Mouse (Mus musculus) limb, embryonic 13.5 days (tissue): ENCODE measurements around the gene Tjap1. TPM values are rescaled to one million over a fixed set of nuclear protein-coding genes. Genes with fewer than 3 reads are reported as not detected.

ENCODE experiments used
- ATAC-seq: fragments of 200-750 bp; cut with Nextera tagmentation; 2 replicates; pipeline ENCODE4 v1.8.0; 2017; ENCODE audit warnings: low read depth, moderate number of reproducible peaks, moderate TSS enrichment; ENCODE audit not compliant: low FRiP score
- H3K27ac ChIP-seq: fragments of 300-500 bp; sonication (generic); 2 replicates; pipeline ENCODE4 v1.5.1; 2015; ENCODE audit warnings: inconsistent platforms, mild to moderate bottlenecking, moderate library complexity
- H3K27me3 ChIP-seq: fragments of 300-500 bp; sonication (generic); 2 replicates; pipeline ENCODE4 v1.6.1; 2015; ENCODE audit warnings: mild to moderate bottlenecking, inconsistent platforms
- H3K36me3 ChIP-seq: fragments of 300-500 bp; sonication (generic); 2 replicates; pipeline ENCODE4 v1.6.1; 2015; ENCODE audit warnings: inconsistent platforms, mild to moderate bottlenecking, moderate library complexity
- H3K4me1 ChIP-seq: fragments of 300-500 bp; sonication (generic); 2 replicates; pipeline ENCODE4 v1.6.1; 2015; ENCODE audit warnings: inconsistent platforms
- H3K4me2 ChIP-seq: fragments of 300-500 bp; sonication (generic); replicated peaks from 2 replicates; pipeline ENCODE4 v1.6.1; 2015; ENCODE audit warnings: inconsistent platforms, mild to moderate bottlenecking, moderate library complexity
- H3K4me3 ChIP-seq: fragments of 300-500 bp; sonication (generic); 2 replicates; pipeline ENCODE4 v1.5.1; 2015; ENCODE audit warnings: moderate library complexity, mild to moderate bottlenecking, inconsistent platforms
- H3K9ac ChIP-seq: fragments of 300-500 bp; sonication (generic); 2 replicates; pipeline ENCODE4 v1.6.1; 2015; ENCODE audit warnings: mild to moderate bottlenecking, inconsistent platforms
- H3K9me3 ChIP-seq: fragments of 300-500 bp; sonication (generic); 2 replicates; pipeline ENCODE4 v1.6.1; 2016; ENCODE audit warnings: inconsistent platforms
- WGBS: fragments of 180-500 bp; shearing (Covaris S2); methylation state at CpG from one replicate; pipeline ENCODE4 v1.1.7; 2015; 5-methylcytosine and 5-hydroxymethylcytosine counted together
- polyA plus RNA-seq: library from polyadenylated mRNA; unstranded; fragments of >200 nt; fragmentation: Nextera tagmentation; extraction: Ambion mirVana; gene quantifications from 2 replicates; pipeline ENCODE4 v1.2.1, GENCODE M21; 2015

The Tjap1 gene
- 61.3 and 68.2 TPM in 2 replicates for polyA plus RNA-seq

DNA sequence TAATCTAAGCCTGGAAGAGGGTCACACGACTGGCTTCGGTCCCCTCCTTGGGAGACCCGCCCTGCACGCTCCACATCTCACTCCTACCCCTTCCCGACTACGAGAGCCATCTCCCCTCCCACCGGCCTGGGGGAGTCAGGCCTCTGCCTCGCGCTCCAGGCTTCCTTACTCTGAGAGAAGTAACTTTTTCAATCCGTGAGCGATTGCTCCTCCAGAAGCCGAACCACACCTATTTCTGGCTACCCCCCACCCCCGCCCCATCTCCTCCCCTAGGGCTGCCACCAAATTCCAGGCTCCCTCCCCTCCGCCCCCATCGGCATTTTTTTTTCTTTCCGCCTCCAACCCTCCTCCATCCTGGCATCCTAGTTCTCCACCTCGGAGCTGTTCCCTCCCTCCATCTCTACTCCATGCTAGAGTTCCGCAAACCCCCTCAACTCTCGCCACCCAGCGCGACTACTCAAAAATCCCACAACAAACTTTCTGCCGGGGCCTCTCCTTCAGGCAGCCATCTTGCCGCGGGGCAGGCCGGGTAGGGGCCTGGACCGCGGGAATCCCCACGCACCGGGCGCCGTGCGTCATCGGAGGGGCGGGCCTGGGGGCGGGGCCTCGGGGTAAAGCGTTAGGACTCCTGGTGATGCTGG, at the start of gene Tjap1:
Gene Tjap1 (minus strand): TSS at position 544 of the 641 bp plus-strand sequence.
- H3K4me3 ChIP-seq = peak within 1 kb of the TSS; percentile 68
- peaks cover 44% of the 10 kb centered on the region for H3K4me1 ChIP-seq
- under 1% methylated on average over 37 of the region's 37 CpGs for WGBS
- peak within 1 kb of the TSS; percentile 88 for H3K4me2 ChIP-seq
- peak; percentile 92 for ATAC-seq
- H3K27me3 ChIP-seq = no peaks in the 10 kb centered on the region
- H3K36me3 ChIP-seq = peaks cover 31% of the 10 kb centered on the region
- H3K9ac ChIP-seq = peak within 1 kb of the TSS; percentile 84
- no peaks in the 10 kb centered on the region for H3K9me3 ChIP-seq
- H3K27ac ChIP-seq = peak within 1 kb of the TSS; percentile 93

DNA sequence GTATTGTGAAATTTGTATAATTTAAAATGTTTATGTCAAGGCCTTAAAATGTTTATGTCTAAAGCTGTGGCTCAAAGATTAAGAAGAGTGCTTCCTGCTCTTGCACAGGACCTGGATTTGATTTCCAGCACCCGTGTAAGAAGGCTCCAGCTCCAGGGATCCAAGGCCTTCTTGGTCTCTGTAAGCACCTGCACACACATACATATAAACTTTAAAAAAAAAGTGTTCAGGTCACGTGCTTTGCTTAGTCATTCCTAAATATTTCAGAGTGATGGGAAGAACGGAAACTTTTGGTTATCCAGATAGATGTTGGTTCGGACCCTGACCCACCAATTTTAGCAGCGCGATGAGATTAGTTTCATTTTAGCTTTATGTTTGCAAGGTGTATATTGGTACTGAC, 45.9 kb upstream of the Tjap1 start:
- H3K9ac ChIP-seq = no peak overlapping the region
- H3K27me3 ChIP-seq = no peaks in the 10 kb centered on the region; the same call in 1 of the 2 replicates
- ATAC-seq = no peak
- H3K27ac ChIP-seq = peak overlapping the region; percentile 90; the same call in 1 of the 2 replicates
- H3K4me1 ChIP-seq = peaks cover 13% of the 10 kb centered on the region
- WGBS = 70% methylated on average over 6 of the region's 6 CpGs
- 0 out of 2 replicates have a peak, but pooled peaks cover 2% of the 10 kb centered on the region for H3K9me3 ChIP-seq
- H3K4me3 ChIP-seq = peak overlapping the region; percentile 76
- H3K4me2 ChIP-seq = peak overlapping the region; percentile 86
- H3K36me3 ChIP-seq = peaks cover 9% of the 10 kb centered on the region

DNA sequence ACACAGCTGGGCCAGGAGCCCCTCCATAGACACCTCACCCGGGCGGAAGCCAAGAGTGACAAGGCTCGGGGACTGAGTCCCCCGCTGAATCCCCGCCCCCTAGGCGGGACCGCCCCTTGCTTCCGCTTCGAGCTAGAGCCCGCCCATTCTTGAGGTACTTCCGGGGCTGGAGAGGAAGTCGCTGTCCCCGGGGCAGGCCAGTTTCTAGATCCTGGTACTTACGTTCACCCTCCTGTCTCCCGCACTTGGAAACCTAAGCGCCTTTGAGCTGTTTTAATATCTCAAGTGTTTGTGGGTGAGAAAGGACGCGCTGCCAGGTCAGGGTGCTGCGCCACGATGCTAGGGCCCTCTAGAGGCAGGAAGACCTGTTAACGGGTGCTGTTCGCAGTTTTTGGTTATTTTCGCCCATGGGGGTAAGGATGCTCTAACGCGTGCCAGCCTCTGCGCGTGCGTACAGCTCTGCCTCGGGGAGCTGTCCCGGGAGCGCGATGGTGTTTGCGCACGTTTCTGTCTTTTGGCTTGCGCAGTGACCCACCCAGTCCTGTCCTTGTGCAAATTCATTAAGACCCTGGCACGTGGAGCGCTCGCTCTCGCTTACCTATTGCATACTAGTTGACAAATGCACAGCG, 45.2 kb upstream of the Tjap1 start, which contains the start of gene Abcc10:
Gene Abcc10 (minus strand): TSS at position 447 of the 629 bp plus-strand sequence.
- WGBS = under 1% methylated on average over 40 of the region's 40 CpGs
- peak; percentile 98 for ATAC-seq
- peak within 1 kb of the TSS; percentile 90 for H3K27ac ChIP-seq
- H3K27me3 ChIP-seq = no peaks in the 10 kb centered on the region; the same call in 1 of the 2 replicates
- no peaks in the 10 kb centered on the region for H3K9me3 ChIP-seq
- peaks cover 16% of the 10 kb centered on the region for H3K36me3 ChIP-seq
- peak within 1 kb of the TSS; percentile 87 for H3K9ac ChIP-seq
- H3K4me2 ChIP-seq = peak within 1 kb of the TSS; percentile 86
- peaks cover 13% of the 10 kb centered on the region for H3K4me1 ChIP-seq
- H3K4me3 ChIP-seq = peak within 1 kb of the TSS; percentile 76

DNA sequence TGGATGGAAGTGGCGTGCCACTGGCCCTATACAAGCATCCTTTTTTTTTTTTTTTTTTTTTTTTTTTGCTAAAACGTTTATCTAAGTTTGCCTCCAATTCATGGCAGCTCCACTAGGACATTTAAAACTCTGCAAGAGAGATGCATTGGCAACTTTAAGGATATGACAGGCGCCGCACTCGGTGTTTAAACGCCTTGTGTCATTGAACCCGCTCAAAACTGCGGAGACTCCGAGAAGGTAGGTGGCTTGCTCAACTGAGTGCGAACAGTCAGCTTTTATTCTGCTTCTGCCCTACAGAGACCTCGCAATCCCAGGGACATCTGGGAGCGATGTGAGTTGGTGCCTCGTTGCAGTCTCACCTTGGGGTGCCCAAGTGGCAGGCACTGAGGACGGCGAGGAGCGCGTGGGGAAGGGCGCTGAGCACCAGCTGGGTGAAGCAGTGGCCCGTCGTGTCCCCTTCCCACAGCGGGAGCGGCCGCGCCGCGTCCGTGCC, 44.6 kb upstream of the Tjap1 start:
- no peak for ATAC-seq
- Histone ChIP-seq H3K27me3 (no peaks in the 10 kb centered on the region; the same call in 1 of the 2 replicates), H3K27ac (peak overlapping the region; percentile 90; the same call in 1 of the 2 replicates), H3K4me2 (peak overlapping the region; percentile 86), H3K4me1 (peaks cover 13% of the 10 kb centered on the region), H3K36me3 (peaks cover 20% of the 10 kb centered on the region), H3K4me3 (peak overlapping the region; percentile 76), H3K9ac (peak overlapping the region; percentile 87), H3K9me3 (no peaks in the 10 kb centered on the region)
- 4% methylated on average over 27 of the region's 27 CpGs for WGBS

DNA sequence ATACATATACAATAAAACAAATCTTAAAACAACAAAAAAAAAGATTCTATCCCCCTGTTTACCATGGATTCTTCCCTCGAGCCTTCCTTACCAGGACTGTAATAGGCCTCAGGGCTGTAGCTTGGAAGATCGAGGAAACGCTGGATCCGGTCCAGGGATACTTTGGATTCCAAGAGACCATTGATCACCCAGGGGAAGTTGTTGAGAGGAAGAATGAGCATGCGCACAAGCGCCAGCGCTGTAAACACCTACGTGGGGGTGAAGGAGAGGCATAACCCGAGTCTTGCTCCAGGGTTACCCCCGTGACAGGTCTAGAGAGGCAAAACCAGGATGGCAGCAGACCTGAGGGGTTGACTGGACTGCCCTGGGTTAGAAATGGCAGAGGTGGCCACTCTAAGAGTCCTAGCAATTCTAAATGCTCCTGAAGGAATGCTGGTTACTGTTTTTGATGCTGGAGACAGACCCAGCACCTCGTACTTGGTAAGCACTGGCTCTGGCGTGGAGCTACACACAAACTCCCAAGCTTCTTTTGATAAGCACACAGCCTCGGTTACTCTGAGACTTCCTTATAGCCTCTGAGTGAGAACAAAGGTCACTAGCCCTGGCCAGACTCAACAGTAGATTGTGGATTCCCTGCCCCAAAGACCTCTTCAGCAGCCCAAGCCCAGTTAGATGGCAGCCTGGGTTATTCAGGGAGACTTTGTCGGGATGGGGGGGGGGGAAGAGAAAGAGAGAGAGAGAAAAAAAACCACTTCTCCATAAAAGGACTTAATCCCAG, 39.4 kb upstream of the Tjap1 start:
- Histone ChIP-seq H3K9ac (no peak overlapping the region), H3K4me2 (no peak overlapping the region), H3K4me3 (no peak overlapping the region), H3K9me3 (no peaks in the 10 kb centered on the region), H3K27ac (no peak overlapping the region), H3K4me1 (peaks cover 10% of the 10 kb centered on the region), H3K36me3 (peaks cover 41% of the 10 kb centered on the region), H3K27me3 (no peaks in the 10 kb centered on the region)
- 91% methylated on average over 14 of the region's 14 CpGs for WGBS
- no peak for ATAC-seq

DNA sequence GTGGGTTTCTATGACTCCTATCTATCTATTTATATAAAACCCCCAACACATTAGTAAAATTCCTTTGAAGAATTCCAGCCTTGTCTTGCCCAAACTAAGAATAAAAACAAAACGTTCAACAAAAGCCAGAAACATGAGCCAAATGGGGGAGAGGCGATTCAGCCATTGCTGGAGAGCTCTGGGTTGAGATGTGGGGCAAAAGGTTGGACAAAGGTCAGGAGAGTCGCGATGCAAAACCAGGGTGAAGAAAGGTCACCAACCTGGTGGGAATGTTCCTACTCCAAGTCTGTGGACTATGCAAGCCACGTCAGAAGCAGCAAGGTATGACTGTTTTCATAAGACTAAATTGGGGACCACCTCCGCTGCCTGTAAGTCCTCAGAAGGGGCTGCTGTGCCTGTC, 37.7 kb upstream of the Tjap1 start:
- no peak overlapping the region for H3K27ac ChIP-seq
- WGBS = 84% methylated on average over 6 of the region's 6 CpGs
- no peak overlapping the region for H3K4me2 ChIP-seq
- H3K4me1 ChIP-seq = no peaks in the 10 kb centered on the region
- no peak overlapping the region for H3K9ac ChIP-seq
- H3K36me3 ChIP-seq = peaks cover 41% of the 10 kb centered on the region
- no peaks in the 10 kb centered on the region for H3K9me3 ChIP-seq
- ATAC-seq = no peak
- no peaks in the 10 kb centered on the region for H3K27me3 ChIP-seq
- H3K4me3 ChIP-seq = no peak overlapping the region

DNA sequence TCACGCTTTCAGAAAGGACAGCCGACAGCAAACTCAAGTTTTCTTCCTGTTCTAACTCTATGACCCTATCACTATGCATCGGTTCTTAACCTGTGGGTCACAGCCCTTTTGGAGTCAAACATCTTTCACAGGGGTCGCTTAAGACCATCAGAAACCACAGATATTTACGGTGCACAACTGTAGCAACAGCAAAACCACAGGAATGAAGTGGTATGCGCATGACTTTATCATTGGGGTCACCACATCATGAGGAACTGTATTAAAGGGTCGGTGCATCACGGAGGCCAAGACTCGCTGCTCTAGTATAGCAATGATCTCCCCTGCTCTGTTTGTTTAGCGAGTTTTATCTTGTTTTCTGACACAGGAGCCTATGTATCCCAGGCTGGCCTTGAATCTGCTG, 33.0 kb upstream of the Tjap1 start:
- H3K27ac ChIP-seq = no peak overlapping the region
- H3K9me3 ChIP-seq = no peaks in the 10 kb centered on the region
- no peak overlapping the region for H3K9ac ChIP-seq
- ATAC-seq = no peak
- H3K36me3 ChIP-seq = peaks cover 7% of the 10 kb centered on the region
- H3K4me3 ChIP-seq = no peak overlapping the region
- 88% methylated on average over 10 of the region's 10 CpGs for WGBS
- no peaks in the 10 kb centered on the region for H3K27me3 ChIP-seq
- H3K4me2 ChIP-seq = no peak overlapping the region
- H3K4me1 ChIP-seq = no peaks in the 10 kb centered on the region

DNA sequence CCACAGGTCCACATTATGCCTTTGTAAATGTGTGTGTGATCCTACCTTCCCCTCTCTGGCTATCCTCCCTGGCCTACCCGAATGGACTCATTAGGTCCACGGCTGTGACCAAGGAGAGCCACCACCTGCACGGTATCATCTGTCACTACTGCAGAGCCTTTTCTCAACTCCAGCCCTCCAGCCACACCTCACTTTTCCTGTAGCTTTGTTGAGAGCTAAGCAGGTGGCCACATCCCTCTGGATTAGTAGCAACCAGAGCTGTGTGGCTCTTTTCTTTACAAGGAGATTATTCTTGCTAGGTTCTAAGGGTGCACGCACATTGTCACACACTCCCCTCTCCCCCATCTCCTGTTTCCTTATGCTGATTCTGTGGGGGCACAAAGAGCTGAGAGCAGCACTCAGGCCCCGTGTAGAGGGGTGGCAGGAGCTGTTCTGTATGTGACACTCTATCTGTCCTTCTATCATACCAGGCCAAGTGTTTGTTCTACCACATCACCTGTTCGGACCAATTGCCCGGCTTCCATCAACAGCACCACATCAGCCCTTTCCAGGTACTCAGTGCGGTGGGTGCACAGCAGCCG, 30.4 kb upstream of the Tjap1 start:
- WGBS = 81% methylated on average over 9 of the region's 9 CpGs
- no peak overlapping the region for H3K4me3 ChIP-seq
- no peaks in the 10 kb centered on the region for H3K4me1 ChIP-seq
- H3K9me3 ChIP-seq = no peaks in the 10 kb centered on the region
- H3K27me3 ChIP-seq = no peaks in the 10 kb centered on the region
- ATAC-seq = no peak
- H3K27ac ChIP-seq = no peak overlapping the region
- no peak overlapping the region for H3K4me2 ChIP-seq
- peaks cover 3% of the 10 kb centered on the region for H3K36me3 ChIP-seq
- H3K9ac ChIP-seq = no peak overlapping the region; the same call in 1 of the 2 replicates

DNA sequence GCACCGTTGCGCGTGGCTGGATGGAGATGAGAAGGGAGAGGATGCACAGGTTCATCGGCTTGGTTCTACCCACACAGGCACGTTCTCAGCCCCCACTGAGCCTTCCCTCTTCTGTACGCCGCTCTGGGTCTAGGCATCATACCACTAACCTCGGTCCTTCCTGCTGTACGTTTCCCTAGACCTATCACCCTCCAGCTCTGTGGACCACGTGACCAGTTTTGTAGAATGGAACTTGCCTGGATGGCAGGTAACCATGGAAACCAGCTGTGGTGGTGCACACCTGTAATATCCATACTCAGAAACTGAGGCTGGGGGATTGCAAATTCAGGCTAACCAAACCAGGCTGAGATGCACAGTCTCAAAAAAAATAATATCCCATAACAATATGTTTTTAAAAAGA, 27.7 kb upstream of the Tjap1 start:
- no peaks in the 10 kb centered on the region for H3K27me3 ChIP-seq
- ATAC-seq = no peak
- no peak overlapping the region for H3K4me3 ChIP-seq
- H3K27ac ChIP-seq = no peak overlapping the region
- 83% methylated on average over 10 of the region's 10 CpGs for WGBS
- H3K36me3 ChIP-seq = peaks cover 13% of the 10 kb centered on the region
- no peak overlapping the region for H3K9ac ChIP-seq
- H3K4me1 ChIP-seq = no peaks in the 10 kb centered on the region
- no peak overlapping the region for H3K4me2 ChIP-seq
- H3K9me3 ChIP-seq = no peaks in the 10 kb centered on the region

DNA sequence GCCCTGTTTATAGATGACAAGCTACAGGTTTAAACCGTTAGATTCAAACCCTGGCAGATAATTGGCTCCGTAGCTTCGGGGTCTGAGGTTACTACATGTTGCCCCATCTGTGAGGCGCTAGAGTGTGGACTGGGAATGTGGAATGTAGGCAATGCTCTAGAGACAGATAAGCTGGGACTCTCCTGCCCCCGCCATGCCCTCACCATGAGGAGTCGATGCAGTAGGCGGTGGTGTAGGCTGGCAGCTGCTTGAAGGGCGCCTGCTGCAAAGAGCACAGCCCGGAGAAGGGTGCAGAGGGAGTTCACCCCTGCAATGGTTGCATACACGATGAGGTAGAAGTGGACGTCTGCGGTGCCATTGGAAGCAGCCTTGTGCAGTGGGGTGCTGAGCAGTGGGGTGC, 27.0 kb upstream of the Tjap1 start:
- no peak overlapping the region for H3K27ac ChIP-seq
- no peaks in the 10 kb centered on the region for H3K4me1 ChIP-seq
- no peak overlapping the region for H3K4me3 ChIP-seq

DNA sequence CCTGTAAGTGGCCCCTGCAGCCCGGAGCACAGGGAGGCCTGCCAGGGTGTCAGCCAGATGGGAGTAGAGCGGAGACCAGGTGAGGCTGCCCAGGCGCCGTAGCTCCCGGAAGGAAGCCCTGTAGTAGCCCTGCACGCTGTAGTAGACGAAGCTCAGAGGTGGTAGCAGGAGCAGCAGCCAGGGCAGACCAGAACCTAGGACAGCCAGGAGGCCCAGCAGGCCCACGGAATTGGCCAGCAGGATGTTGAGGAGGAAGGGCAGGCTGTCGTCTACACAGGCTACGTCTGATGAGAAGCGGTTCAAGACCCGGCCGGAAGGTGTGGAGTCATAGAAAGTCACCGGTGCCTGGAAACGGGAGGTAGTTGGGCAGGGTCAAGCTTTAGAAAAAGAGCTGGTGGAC, 24.1 kb upstream of the Tjap1 start:
- H3K27me3 ChIP-seq = no peaks in the 10 kb centered on the region
- H3K9me3 ChIP-seq = no peaks in the 10 kb centered on the region
- no peaks in the 10 kb centered on the region for H3K4me1 ChIP-seq
- H3K27ac ChIP-seq = no peak overlapping the region
- 90% methylated on average over 15 of the region's 15 CpGs for WGBS
- H3K4me2 ChIP-seq = no peak overlapping the region
- no peak for ATAC-seq
- H3K4me3 ChIP-seq = no peak overlapping the region
- H3K9ac ChIP-seq = no peak overlapping the region
- H3K36me3 ChIP-seq = peaks cover 35% of the 10 kb centered on the region

More for the DNA sequence above, 27.0 kb upstream of the Tjap1 start:
- Histone ChIP-seq H3K27me3 (no peaks in the 10 kb centered on the region), H3K4me2 (no peak overlapping the region), H3K36me3 (peaks cover 20% of the 10 kb centered on the region), H3K9me3 (no peaks in the 10 kb centered on the region), H3K9ac (no peak overlapping the region)
- WGBS = 77% methylated on average over 12 of the region's 12 CpGs
- no peak for ATAC-seq
